Mouse (Mus musculus): Measurements from ENCODE around the gene Sh3d19.
"Not testable (repeated sequence)": the region's sequence is repeated elsewhere in the genome, so short reads cannot be mapped to it uniquely, and the experiment has no call there.

The Sh3d19 gene

DNA sequence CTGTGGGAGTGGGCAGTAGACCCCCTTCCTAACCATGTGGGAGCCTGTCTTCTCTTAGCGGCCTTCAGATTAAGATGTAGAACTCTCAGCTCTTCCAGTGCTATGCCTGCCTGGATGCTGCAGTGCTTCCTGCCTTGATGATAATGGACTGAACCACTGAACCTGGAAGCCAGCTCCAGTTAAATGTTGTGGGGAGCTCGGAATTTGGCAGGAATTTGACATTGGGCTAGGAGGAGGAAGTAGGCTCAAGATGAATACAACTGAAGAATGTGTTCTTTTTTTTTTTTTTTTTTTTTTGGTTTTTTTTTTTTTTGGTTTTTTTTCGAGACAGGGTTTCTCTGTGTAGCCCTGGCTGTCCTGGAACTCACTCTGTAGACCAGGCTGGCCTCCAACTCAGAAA, 10.9 kb downstream of the Sh3d19 start:
- not testable (repeated sequence) for DNase-seq

DNA sequence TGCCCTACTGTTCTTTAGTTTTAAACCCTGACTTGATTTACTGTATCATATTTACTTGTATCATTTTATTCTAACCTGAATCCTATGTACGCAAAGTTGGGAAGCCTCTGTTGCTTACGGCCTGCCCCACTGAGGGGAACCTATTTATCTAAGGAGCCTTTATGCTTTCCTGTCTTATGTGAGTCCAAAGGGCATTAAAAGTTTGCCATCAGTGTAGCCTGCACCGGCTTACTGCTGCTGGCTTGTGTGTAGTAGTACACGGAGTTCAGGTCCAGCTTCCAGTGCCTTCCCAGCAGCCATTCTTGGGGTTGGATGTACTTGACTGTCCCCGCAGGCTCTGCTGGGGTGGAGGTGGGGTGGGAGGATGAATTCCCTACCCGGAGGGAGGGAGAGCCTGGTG, 13.6 kb downstream of the Sh3d19 start:
- DNase-seq = no peak

DNA sequence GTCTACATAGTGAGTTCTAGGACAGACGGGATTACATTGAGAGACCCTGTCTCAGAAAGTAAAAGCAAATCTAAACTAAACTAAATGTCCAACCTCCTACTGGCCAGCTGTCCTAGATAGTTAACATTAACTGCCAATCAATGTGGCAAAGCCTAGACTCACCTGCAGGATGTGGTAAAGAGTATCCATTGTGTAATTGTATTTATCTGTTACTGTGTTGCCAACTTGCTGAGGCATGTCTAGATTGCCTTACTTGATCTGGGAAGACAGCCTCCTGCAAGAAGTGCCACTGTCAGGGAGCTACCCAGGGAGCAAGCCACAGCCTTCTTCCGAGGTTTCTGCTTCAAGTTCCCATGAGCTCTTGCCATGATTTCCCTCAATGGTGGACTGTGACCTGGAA, 16.3 kb downstream of the Sh3d19 start:
- DNase-seq = no peak

DNA sequence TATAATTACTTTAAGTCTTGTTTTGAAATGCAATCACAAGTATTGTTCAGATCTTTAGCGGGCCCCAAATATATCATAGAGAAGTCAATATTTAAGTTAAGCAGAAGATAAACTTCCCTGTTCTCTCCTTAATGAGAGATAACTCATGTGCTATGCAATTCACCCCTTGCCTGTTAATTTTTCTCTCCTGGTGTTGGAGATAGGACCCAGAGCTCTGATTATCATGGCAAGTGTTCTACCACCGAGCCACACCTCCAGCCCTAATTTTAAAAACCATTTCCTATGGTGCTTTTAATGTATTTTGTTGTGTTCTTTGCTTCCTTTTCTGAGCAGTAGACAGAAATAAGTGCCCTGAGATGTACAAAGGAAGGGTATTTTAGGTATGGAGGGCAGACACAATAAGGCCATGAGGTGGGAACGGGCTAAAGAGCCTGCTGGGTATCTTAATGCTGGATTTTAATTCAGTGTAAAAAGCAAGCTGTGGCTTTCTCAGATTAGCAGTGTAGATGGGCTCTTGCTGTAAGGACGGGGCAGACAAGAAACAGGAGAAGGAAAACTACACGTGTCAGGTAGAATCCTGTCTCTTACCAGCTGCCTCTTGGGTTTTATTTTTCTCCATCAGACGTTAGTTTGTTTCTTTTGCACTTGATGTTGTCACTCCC, 20.4 kb downstream of the Sh3d19 start:
- no peak for DNase-seq

DNA sequence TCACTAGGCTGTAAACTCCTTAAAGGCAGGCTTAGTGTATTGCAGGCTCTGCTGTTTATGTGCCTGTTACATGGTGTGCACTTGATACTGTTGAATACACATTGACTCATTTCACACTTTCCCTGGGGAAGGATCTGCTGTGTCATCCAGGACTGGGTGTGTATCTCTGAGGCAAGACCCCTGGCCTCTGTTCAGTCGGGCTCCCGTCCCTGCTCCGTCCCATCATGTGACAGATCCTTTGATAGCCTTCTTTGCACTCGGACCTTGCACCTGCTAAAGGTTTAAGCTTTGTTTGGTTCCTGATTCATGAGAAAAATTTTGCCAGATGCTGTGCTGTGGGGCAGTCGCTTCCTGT, 20.9 kb downstream of the Sh3d19 start:
- DNase-seq = no peak

DNA sequence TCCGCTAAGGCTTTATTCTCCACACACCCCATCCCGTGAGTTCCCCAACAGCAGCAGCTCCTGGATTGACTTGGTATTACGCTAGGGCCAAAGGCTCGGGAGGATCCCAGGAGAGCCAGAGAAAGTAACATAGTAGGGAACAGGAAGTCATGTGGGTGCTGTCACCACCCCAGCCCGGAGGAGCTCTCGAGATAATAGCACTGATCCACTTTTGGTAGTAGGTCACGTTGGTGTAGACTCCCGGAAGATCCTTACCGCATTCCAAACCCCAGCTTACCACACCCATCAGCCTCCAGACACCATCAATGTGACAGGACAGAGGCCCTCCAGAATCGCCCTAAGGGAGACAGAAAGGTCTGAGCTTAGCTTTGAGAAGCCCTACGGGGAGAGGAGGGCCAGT, 22.8 kb downstream of the Sh3d19 start:
- DNase-seq = no peak

DNA sequence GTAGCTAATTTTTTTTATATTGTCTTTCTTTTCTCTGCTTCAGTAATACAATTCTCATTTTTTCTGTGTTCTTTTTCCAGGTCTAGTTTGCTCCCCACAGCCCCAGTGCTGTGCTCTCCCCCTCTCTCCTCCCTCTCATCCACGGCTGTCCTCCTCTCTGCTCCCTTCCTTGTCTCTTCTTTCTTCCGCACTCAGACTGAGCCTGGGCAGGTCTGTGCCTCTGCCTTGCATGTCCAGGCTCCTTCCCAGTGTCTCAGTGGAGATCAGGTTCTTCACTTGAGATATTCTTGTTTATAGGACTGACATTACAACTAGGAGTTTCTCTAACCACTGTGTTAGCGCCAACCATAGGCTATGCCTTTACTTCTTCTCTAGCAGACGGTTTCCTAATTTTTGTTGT, 23.7 kb downstream of the Sh3d19 start:
- no peak for DNase-seq

DNA sequence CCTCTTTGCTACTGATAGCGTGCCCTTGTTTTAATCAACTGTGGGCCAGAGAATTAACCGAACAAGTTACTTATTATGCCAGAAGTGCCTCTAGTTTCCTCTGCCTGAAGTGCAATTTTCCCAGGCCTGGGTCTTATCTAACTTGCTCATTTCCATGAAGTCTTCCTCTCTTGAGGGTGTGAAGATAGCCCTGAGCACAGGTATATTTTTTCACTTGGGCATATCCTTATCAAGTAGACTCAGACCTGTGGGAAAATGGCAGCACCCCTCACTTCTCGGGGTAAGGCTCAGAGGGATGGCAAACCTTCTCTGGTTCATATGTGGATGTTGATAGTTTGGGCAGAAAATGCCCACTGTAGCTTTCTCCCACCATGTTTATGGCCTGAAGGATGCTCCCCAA, 30.4 kb downstream of the Sh3d19 start:
- DNase-seq = no peak

DNA sequence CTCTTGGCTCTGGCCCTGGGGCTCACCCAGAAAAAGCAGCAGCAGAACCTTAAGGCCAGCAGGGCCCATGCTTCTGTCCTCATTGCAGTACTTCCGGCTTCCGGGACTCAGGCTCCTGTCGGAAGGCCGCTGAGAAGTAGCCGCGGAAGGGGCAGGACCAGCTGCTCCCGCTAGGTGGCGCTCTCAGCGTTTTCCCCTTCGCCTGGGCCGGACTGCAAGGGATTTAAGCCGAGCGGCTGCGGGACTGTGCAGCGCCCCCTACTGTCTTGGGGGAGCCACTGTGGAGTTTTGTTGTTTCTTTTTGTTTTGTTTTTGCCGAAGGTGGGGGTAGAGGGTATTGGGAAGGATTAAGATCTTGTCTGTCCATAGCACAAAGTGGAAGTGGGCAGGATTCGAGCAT, 31.5 kb downstream of the Sh3d19 start, which contains the start of gene Prss48:
Gene Prss48 (minus strand): TSS at position 69 of the 400 bp plus-strand sequence.
- no peak for DNase-seq

DNA sequence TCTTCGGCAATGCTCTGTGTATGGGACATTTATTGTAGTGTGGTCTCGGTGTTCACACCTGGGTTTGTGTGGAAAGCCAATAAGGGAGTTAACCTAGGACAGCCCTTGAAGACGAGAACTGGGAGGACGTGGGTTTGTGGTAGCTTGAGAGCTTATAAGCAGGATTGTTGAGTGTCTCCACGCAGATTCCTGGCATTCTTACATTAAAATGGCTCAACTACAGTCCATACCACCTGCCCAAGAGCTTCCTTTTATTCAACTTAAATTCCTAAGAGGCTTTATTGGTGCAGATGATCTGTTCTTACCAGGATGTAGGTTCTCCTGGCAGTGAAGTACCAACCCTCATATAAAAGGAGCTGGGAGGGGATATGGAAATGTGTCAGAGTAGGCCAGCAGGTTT, 32.0 kb downstream of the Sh3d19 start:
- DNase-seq = no peak

DNA sequence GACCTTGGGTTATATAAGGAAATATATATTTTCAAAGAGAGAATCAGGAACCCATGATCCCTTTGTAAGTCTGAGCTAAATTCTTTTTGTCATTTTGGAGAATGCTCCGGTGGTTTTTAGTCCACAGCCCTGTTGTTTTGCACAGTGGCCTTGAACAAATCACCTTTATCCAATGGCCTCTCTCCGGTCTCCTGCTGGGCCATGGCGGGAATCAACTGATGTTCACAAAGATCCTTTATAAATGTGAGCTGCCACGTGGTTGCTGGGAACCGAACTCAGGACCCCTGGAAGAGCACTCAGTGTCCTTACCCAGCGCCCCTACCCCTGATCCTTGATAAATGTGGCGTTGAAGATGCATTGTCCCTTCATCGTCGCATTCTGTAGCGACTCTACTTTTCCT, 33.8 kb downstream of the Sh3d19 start:
- DNase-seq = no peak

DNA sequence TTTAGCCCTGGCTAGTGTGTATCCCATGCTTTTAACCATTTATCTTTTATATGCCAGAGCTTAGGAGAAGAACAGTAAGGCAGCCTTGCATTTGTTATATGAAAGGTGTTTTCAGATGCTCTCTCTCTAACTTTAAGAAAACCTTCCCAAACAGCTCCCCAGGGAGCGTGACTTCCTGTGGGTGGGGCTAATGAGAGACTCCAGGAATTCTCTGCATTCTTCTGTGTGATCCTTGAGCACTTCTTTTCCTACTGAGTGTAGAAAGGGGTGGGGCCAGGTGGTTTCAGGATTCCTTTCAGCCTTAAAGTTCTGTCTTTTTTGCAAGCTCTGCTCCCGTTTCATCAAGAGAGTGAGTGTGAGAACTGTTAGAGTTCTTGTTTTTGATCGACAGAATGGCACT, 39.7 kb downstream of the Sh3d19 start:
- DNase-seq = no peak

DNA sequence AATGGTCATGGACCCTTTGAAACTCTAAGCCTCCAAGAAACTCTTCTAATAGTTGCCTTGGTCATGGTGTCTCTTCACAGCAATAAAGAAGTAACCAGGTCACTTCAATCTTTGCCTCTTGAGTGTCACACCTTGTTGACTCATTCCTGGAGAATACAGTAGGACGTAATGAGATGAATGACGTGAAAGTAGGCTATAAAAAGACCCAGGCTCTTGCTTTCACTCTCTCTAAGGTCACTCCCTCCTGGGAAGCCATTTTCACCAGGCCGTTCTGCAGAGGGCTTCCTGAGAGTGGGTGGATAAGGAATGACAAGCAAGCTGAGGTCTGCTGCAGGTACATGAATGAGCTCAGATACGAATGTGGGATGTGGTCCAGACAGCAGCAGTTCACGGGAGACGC, 40.5 kb downstream of the Sh3d19 start:
- no peak for DNase-seq

DNA sequence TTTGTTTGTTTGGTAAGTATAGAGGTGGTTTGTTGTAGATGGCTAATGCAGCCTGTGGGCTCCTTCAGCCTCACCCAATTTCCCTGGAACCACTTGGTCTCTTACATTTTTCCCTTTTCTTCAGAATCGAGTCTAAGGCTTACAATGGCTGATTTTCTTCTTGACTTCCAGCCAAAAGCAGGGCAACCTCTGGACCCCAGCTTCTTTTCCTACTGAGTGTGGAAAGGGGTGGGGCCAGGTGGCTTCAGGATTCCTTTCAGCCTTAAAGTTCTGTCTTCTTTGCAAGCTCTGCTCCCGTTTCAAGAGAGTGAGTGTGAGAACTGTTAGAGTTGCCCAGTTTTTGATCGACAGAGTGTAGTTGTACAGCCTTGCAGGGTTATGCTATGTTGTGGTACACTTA, 40.9 kb downstream of the Sh3d19 start:
- no peak for DNase-seq

DNA sequence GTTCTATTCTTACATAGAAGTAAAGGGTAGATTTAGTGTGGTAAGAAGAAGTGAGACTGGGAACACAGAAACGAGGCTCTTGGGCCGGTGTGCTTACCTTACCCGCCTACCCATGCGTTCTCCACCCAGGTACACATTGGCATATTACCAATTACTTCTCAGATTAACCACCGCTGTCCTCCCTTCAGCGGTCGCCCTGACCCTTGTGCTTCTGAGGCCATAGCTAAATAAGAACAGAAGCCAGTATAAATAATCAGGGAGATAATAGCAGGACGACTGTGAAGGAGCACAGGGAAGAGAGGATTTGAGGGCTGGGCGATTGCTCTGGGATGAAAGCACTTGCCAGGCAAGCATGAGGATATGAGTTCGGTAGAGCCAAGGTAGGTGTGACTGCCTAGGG, 42.9 kb downstream of the Sh3d19 start:
- no peak for DNase-seq

DNA sequence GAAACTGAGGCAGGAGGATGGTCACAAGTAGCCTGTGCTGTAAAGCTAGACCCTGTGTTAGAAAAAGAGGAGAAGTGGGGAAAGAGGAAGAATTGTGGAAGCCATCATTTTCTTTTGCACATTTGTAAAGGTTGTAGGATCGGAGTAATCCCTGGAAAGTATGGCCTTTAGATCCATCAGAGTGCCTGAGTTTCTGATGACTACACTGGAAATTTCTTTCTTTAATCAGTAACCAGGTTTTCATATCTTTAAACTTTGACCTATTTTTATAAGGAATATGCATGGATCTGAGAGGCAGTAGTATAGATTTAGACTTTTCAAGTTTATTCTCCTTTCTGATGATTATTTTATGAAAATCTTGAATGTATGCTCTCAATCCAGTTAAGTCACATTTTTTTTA, 46.1 kb downstream of the Sh3d19 start:
- DNase-seq = no peak

DNA sequence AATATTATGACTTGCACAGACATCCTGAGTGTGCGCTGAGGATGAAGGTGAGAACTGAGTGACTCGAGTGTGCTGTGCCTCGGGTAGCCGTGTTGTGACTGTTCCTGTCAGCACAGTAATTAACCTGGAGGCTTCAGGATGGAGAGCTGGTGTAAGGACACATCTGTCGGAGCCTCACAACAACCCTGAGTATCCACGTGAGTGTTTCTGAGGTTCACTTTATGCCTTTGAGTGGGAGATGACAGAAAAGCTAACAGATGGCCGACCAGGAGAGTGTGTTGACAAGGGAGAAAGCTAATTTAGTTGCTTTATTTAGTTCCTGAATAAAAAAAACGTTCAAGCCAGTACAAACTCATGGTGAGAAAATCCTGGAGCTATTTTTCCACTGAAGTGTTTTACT, 46.6 kb downstream of the Sh3d19 start:
- peak; percentile 50 for DNase-seq

DNA sequence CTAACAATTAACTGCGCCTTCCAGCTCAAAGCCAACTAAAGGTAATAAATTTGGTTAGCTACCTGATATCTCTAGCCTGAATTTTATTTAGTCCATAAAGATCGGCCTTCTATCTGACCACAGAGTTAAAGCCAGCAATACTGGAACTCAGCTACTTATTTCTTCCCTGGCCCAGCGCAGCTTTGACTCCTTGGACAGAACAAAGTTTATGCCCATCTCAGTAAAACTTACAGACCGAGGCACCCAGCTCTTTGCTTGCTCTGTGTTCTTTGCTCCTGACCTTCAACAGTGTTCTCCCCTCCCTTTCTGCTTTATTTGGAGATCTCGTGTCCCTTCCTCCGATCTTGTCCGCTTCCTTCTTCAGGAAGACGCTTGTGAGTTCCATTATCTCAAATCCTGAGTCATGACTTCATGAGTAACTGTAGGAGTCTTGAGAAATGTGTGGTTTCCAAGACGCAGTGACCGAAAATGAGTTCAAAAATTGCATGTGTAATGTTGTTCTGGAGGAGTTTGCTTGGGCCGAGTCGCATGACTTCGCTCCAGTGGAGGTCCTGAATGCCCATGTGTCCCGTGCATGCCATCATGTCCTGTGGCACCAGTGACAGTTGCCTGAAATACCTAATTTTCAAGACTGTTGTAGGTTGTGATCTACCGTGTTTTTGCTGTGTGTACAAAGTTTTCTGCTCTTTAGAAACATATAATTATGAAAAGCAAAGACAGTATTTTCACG, 50.2 kb downstream of the Sh3d19 start:
- DNase-seq = no peak

DNA sequence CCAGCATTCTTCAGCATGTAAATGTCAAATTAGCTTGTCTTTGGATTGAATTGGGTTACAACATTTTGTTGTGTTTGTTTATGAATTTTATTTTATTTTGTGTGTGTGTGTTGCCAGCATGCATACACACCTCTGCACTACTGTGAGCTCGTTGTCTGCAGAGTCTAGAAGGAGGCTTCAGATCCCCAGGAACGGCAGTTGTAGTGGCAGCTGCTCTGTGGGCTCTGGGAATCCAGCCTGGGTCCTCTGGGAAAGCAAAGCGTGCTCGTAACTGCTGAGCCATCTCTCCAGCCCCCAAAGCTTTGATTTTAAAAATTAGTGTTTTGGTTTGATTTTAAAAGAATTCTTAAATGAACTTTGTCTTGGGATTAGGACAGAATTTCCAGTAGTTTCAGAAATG, 50.7 kb downstream of the Sh3d19 start:
- DNase-seq = no peak

DNA sequence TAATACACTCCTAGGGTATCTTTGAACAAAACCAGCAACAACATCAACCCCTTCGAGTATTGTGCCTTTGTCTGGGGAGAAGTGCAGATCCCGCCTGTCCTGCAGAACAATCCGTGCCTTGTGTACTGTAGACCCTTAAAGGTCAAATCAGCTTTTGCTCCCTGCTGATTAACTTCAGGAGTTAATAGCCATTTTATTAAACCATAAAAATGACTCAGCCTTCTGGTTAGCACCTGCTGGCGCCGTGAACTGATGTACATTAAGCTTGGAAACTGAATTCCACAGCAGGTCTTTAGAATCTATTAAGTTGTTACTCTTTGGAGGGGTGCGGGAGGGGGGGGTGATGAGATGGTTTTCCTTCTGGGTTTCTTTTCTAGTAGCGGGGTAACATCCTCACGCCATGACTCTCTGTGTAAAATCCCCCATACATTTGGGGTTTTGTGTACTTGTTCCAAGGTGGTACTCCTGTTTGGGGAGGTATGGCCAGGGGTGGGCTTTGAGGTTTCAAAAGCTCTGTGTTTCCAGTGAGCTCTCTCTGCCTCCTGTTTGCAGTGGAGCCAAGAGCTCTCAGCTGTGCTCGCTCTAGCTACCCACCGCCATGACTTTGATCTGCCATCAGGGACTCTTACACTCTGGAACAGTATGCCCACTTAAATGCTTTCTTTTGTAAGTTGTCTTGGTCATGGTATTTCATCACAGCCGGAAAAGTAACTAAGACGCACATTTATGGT, 53.3 kb downstream of the Sh3d19 start:
- no peak for DNase-seq

DNA sequence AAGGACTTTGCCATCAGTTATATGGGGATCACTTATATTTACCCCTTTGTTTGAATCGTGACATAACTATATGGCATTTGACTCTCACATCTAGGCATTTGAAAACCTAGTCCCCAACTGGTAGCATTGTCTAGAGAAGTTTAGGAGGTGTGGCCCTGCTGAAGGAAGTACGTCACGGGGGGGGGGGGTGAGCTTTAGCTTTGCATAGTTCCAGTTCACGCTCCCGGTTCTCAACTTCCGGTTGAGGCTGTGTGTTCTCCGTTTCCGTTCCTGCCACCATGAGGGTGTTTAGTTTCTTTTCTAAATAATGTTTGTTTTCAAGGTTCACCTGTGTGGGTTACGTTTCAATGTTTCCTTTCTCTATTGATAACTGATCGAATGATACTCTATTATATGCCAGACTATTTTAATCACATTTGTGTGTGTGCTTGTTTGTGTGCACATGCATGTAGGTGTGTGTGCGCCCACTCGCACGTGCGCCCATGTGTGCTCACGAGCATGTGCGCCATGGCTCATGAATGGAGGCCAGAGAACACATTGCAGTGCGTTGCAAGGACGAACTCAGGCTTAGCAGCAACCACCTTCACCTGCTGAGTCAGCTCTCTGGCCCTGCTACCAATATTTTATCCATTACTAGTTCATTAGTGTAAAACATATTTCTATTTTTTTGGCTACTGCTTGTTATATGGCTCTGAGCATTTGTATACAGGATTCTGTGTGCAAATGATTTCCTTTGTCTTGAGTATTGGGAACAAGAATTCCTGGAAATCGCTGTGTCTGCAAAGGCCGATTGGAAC, 54.6 kb downstream of the Sh3d19 start:
- no peak for DNase-seq

DNA sequence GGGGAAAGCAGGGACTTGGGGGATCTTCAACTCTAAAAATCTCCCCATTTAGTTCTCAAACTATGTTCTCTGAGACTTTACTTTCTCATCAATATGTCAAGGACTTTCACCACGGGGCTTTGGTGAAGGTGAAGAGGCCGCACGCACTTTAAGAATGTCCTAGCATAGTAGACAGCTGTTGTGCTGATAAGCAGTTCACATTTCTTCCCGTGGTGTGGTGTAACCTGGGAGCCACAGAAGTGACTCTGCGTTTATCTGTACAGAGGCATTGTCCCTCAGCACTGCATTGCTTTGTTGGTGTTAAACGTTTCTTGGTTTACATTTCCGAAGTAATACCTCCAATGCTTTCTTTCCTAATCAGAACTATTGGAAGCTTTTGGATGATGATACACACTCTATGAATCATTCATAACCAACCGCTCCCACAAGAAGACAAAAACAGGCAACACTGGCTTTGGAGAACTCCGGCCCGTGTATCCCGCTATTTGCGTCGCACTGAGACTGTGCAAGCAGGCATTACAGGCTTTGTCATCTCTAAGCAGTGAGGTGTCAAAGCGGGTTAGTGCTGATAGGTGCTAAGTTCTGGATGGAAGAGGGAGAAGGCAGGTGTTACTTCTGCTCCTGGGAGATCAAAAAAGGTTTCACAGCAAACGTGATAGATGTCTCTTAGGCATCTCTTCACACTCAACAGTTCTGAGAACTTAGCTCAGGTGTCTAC, 57.9 kb downstream of the Sh3d19 start:
- DNase-seq = no peak

DNA sequence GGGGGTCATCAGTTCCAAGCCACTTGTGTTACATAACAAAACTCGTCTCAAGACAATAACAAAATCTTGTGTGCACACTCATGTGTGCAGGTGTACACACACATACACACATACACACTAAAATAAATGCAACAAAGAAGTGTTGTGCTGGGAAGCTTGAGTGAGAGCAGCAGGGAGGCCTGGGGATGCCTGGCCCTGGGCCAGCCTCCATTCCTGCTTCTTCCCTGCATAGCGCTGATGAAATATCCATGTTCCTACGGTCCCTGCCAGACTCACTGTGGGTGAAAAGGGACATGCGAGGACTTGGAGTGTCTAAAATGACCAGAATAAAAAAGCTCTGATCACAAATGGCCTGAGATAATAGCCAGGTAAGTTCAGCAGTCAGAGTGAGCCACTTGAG, 59.7 kb downstream of the Sh3d19 start:
- DNase-seq = no peak
